ENCODE assay signal across 9 mouse cellular contexts in the genomic region with DNA sequence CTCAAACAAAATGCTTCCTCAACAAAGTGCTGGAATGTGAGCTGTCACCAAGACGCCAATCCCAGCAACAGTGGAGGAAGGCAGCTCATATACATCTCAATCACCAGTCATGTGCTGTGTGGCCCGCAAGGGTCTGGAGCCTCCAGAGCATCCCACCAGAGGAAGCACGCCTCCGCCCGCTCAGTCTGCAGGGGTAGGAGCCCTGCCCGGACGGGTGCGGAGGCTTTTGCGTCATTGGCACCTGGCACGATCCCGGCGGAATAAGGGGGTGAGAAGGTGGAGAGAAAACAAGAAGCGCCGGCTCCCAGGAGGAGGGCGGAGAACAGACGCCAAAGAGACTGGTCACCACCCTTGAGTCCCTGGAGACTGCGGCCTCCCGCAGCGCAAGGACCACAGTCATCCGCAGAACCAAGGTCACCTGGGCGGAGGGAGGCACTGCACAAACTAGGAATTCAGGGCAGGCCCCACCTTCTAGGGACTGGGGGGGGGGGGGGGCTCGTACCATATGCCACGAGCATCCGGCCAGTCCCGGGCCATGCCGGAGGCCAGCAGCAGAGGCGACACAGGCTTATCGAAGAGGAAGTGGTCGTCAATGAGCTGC. TPM values are rescaled to one million over a fixed set of nuclear protein-coding genes. Genes with fewer than 3 reads are reported as not detected.
DNase-seq lines count a peak whose midpoint lies in the region; ATAC-seq and TF ChIP-seq lines count a peak whose summit lies in the region.
"Had no signal": no experiment of that assay in that cellular context is flagged by ENCODE, and none has a peak within 500 bp of the region (broad histone marks: within the 10 kb centered on the region; RNA-seq: fewer than 3 reads in every experiment).

No protein-coding gene starts in this region.

- no peak for TF ChIP-seq POLR2A in liver, adult 2 months (IDR thresholded peaks at IDR 0.05; ENCODE audit: extremely low read depth, insufficient read depth, low read length)

- 39% methylated on average over 29 of the region's 29 CpGs for WGBS in liver, adult 2 months
- 16% methylated on average over 29 of the region's 29 CpGs for WGBS in heart, embryonic 14.5 days
- WGBS in midbrain, embryonic 12.5 days, result 1% methylated on average over 29 of the region's 29 CpGs

- peaks cover 16% of the 10 kb centered on the region for H3K27me3 ChIP-seq in liver, adult 2 months (ENCODE audit: control insufficient read depth, insufficient read depth, low read length)
- no peaks in the 10 kb centered on the region for H3K27me3 ChIP-seq in heart, embryonic 14.5 days (ENCODE audit: control insufficient read depth, insufficient read depth, low read length)
- H3K27me3 ChIP-seq in midbrain, embryonic 12.5 days, result peaks cover 17% of the 10 kb centered on the region
- H3K27me3 ChIP-seq: Patski had no signal

- no peaks in the 10 kb centered on the region for H3K9me3 ChIP-seq in heart, embryonic 14.5 days (ENCODE audit: control insufficient read depth, low read length)
- no peaks in the 10 kb centered on the region for H3K9me3 ChIP-seq in midbrain, embryonic 12.5 days

- TF ChIP-seq CTCF in liver, adult 2 months (IDR thresholded peaks at IDR 0.05; ENCODE audit: low read depth, low read length), result no peak

- H3K9ac ChIP-seq in liver, adult 2 months (ENCODE audit: low read depth, low read length), result no peak overlapping the region
- H3K9ac ChIP-seq in heart, embryonic 14.5 days (ENCODE audit: low read length), result peak overlapping the region; percentile 81
- H3K9ac ChIP-seq in midbrain, embryonic 12.5 days (replicated peaks), result peak overlapping the region; percentile 94

- no peak for ATAC-seq in heart, embryonic 14.5 days (ENCODE audit: insufficient number of reproducible peaks, insufficient read depth, low FRiP score, low read depth)
- no peak for ATAC-seq in midbrain, embryonic 12.5 days (ENCODE audit: low FRiP score, low read depth)
- ATAC-seq: Patski had no signal

- intact Hi-C loops in left cerebral cortex, postnatal 36 days (cut with DNase I), result no loop called here

- H3K4me1 ChIP-seq in liver, adult 2 months (ENCODE audit: control insufficient read depth, insufficient read depth, low read length), result peaks cover 12% of the 10 kb centered on the region
- H3K4me1 ChIP-seq in heart, embryonic 14.5 days (ENCODE audit: control insufficient read depth in 2 of 2, insufficient read depth in 2 of 2, low read length in 2 of 2), result peaks cover 27 to 57% of the 10 kb centered on the region in 2 experiments
- peaks cover 38% of the 10 kb centered on the region for H3K4me1 ChIP-seq in midbrain, embryonic 12.5 days

- peak overlapping the region; percentile 99 for H3K4me2 ChIP-seq in heart, embryonic 14.5 days (ENCODE audit: low read length)
- H3K4me2 ChIP-seq in midbrain, embryonic 12.5 days (replicated peaks), result peak overlapping the region; percentile 96

- no peaks in the 10 kb centered on the region for H3K36me3 ChIP-seq in liver, adult 2 months (ENCODE audit: control insufficient read depth, insufficient read depth, low read length)
- H3K36me3 ChIP-seq in heart, embryonic 14.5 days (ENCODE audit: control insufficient read depth, insufficient read depth, low read length), result peaks cover 6% of the 10 kb centered on the region; the same call in 1 of the 2 replicates
- H3K36me3 ChIP-seq in midbrain, embryonic 12.5 days, result peaks cover 31% of the 10 kb centered on the region

- no peak for DNase-seq in liver, adult 2 months (ENCODE audit: extremely low read depth, low read depth, low spot score)
- no peak for DNase-seq in liver
- DNase-seq in cerebellum, postnatal 10 days, result peak; percentile 84
- peak; percentile 69 to 88 for DNase-seq in left cerebral cortex, postnatal 36 days (ENCODE audit: low spot score in 2 of 2)
- no peak for DNase-seq in B cell, adult 2 months
- DNase-seq in layer of hippocampus, postnatal 25 days (ENCODE audit: extremely low spot score in 1 of 2, low spot score in 1 of 2), result no peak

- H3K4me3 ChIP-seq in liver, adult 2 months (ENCODE audit: insufficient read depth, low read depth, low read length), result peak overlapping the region; percentile 66; the same call in 1 of the 2 replicates
- H3K4me3 ChIP-seq in heart, embryonic 14.5 days (ENCODE audit: control insufficient read depth in 1 of 2, insufficient read depth in 1 of 2, low read depth in 1 of 2, low read length in 2 of 2), result peak overlapping the region; percentile 54 to 69
- peak overlapping the region; percentile 93 for H3K4me3 ChIP-seq in midbrain, embryonic 12.5 days

- no peak overlapping the region for H3K27ac ChIP-seq in liver, adult 2 months (replicated peaks; ENCODE audit: insufficient read depth, low read depth, low read length)
- H3K27ac ChIP-seq in heart, embryonic 14.5 days (replicated peaks in 1 of 2; ENCODE audit: control insufficient read depth in 1 of 2, insufficient read depth in 1 of 2, low read depth in 2 of 2, low read length in 2 of 2), result no peak overlapping the region
- peak overlapping the region; percentile 92 for H3K27ac ChIP-seq in midbrain, embryonic 12.5 days (replicated peaks)

- H3K79me2 ChIP-seq in liver, adult 2 months (ENCODE audit: control insufficient read depth, insufficient read depth, low read length), result no peaks in the 10 kb centered on the region

RNA-seq across cellular contexts. Expression of a gene that starts 1.7 kb away (rescaled TPM):
- 9.7 and 9.9 TPM in 2 replicates for total RNA-seq in liver, adult 2 months (2014; rRNA removed)
- polyA plus RNA-seq in liver, adult 2 months (2012; rRNA removed), result 15.3 and 17.8 TPM in 2 replicates
- polyA plus RNA-seq in heart, embryonic 14.5 days (2014; fragmentation: Nextera tagmentation; extraction: Ambion mirVana), result 262 and 266 TPM in 2 replicates
- 1,000 to 10,000 TPM; 1,681 to 2,044 TPM for total RNA-seq in left cerebral cortex, postnatal 36 days (2021)
- polyA plus RNA-seq in midbrain, embryonic 12.5 days (2016; fragmentation: Nextera tagmentation; extraction: Ambion mirVana), result 2,376 and 2,635 TPM in 2 replicates
- total RNA-seq in layer of hippocampus, postnatal 25 days (2021), result 1,000 to 10,000 TPM; 1,260 to 1,351 TPM

RNA-seq across cellular contexts. Expression of a gene that starts 7.4 kb away (rescaled TPM):
- total RNA-seq in liver, adult 2 months (2014; rRNA removed), result 2.3 and 5.3 TPM in 2 replicates
- 17.9 and 33.1 TPM in 2 replicates for polyA plus RNA-seq in liver, adult 2 months (2012; rRNA removed)
- 3.1 and 5.5 TPM in 2 replicates for polyA plus RNA-seq in heart, embryonic 14.5 days (2014; fragmentation: Nextera tagmentation; extraction: Ambion mirVana)
- total RNA-seq in left cerebral cortex, postnatal 36 days (2021), result 10 to 100 TPM; 16.9 to 22.0 TPM
- polyA plus RNA-seq in midbrain, embryonic 12.5 days (2016; fragmentation: Nextera tagmentation; extraction: Ambion mirVana), result 11.8 and 13.2 TPM in 2 replicates
- 10 to 100 TPM; 17.1 to 19.7 TPM for total RNA-seq in layer of hippocampus, postnatal 25 days (2021)

RNA-seq across cellular contexts. Expression of a gene that starts 42.6 kb away (rescaled TPM):
- 9.5 and 10.1 TPM in 2 replicates for total RNA-seq in liver, adult 2 months (2014; rRNA removed)
- polyA plus RNA-seq in liver, adult 2 months (2012; rRNA removed), result 6.7 and 7.7 TPM in 2 replicates
- polyA plus RNA-seq in heart, embryonic 14.5 days (2014; fragmentation: Nextera tagmentation; extraction: Ambion mirVana), result 42.1 and 42.6 TPM in 2 replicates
- total RNA-seq in left cerebral cortex, postnatal 36 days (2021), result 10 to 100 TPM; 57.0 to 57.8 TPM
- 62.0 and 64.0 TPM in 2 replicates for polyA plus RNA-seq in midbrain, embryonic 12.5 days (2016; fragmentation: Nextera tagmentation; extraction: Ambion mirVana)
- 10 to 100 TPM; 46.7 to 54.1 TPM for total RNA-seq in layer of hippocampus, postnatal 25 days (2021)

RNA-seq across cellular contexts. Expression of a gene that starts 42.6 kb away (rescaled TPM):
- total RNA-seq in liver, adult 2 months (2014; rRNA removed), result 21.3 and 24.3 TPM in 2 replicates
- 58.2 and 78.4 TPM in 2 replicates for polyA plus RNA-seq in liver, adult 2 months (2012; rRNA removed)
- polyA plus RNA-seq in heart, embryonic 14.5 days (2014; fragmentation: Nextera tagmentation; extraction: Ambion mirVana), result 49.7 and 51.0 TPM in 2 replicates
- total RNA-seq in left cerebral cortex, postnatal 36 days (2021), result 10 to 100 TPM; 39.8 to 41.6 TPM
- 52.3 and 57.8 TPM in 2 replicates for polyA plus RNA-seq in midbrain, embryonic 12.5 days (2016; fragmentation: Nextera tagmentation; extraction: Ambion mirVana)
- 10 to 100 TPM; 36.2 to 38.9 TPM for total RNA-seq in layer of hippocampus, postnatal 25 days (2021)

Comparison
In these comparisons a context has a peak if more than half of its experiments do, and no peak if none do; other contexts are left out.
1. DNase-seq: peak in cerebellum, postnatal 10 days (2 of 2) and left cerebral cortex, postnatal 36 days (2 of 2); none in liver, adult 2 months (single experiment), liver (single experiment), B cell, adult 2 months (0 of 2) and layer of hippocampus, postnatal 25 days (0 of 2).
2. RNA of a gene that starts 1.7 kb away (total RNA-seq): 1,681 to 2,044 TPM in left cerebral cortex, postnatal 36 days and 1,260 to 1,351 TPM in layer of hippocampus, postnatal 25 days; 9.7 to 9.9 TPM in liver, adult 2 months; every median in the first group is over 100 times any median in the second.
3. Peak in every context shown above with its lines, with median percentiles within 50 percentile points of each other: H3K4me3 ChIP-seq.